Mouse (Mus musculus) thymus, postnatal 10 days (tissue): ENCODE data around the gene Acp7.

ENCODE experiments used
- DNase-seq, 2 experiments: peaks; one replicate each; pipeline ENCODE4 v3.0.0; 2021; ENCODE audit warnings: low spot score in 2 of 2

Acp7 gene

DNA sequence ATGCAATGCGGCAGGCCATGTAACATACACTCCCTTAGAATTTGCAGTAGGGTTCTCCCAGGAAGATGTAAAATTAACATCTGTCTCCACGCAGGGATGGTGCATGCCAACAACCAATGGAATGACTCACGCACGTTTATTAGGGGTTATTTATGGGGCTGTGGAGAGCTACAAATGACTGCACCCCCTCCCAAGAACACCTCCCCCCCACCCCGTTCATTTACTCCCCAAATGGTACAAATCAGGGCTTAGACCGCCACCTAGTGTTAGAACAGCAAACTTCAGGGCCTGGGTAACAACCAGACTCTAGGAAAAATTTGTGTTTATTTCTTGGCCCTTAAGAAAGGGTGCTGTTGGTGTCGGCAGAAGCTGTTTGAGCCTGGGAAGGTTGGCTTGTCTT is 29.5 kb downstream of the Acp7 start:
- peak; percentile 40 to 69 for DNase-seq

DNA sequence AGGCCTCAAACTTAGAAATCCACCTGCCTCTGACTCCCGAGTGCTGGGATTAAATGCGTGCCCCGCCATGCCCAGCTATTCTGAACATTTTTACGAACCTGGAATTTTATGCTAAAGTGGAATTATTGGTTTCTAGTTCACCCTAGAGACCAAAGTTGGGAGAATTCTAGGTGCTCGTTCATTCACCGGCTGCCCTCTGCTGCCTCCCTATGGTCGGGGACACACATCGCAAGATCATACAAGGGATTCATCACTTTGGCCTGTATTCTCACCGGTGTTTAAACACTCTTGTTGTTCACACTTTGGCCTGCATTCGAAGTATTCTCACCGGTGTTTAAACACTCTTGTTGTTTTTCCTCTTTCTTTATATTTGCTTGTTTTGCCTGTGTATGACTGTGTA is 30.1 kb downstream of the Acp7 start:
- DNase-seq: peak; percentile 60 to 83

DNA sequence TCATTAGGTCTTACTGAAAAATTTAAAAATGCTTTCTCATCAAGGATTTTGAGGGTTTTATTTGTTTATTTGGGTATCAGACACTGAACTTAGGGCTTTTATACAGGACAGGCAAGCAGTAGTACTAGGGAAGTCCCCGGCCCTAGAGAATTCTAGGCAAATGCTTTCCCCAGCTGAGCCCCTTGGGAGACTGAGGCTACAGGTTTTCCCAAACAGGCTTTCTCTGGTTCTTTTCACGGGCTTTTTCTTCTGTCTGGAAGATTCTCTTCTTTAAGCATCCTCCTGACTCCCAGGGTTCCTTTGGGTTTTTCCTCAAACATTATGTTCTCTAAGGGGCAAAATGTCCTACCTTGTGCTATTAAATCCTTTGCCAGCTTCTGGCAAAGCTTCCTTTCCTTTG is 32.2 kb downstream of the Acp7 start:
- no peak for DNase-seq

DNA sequence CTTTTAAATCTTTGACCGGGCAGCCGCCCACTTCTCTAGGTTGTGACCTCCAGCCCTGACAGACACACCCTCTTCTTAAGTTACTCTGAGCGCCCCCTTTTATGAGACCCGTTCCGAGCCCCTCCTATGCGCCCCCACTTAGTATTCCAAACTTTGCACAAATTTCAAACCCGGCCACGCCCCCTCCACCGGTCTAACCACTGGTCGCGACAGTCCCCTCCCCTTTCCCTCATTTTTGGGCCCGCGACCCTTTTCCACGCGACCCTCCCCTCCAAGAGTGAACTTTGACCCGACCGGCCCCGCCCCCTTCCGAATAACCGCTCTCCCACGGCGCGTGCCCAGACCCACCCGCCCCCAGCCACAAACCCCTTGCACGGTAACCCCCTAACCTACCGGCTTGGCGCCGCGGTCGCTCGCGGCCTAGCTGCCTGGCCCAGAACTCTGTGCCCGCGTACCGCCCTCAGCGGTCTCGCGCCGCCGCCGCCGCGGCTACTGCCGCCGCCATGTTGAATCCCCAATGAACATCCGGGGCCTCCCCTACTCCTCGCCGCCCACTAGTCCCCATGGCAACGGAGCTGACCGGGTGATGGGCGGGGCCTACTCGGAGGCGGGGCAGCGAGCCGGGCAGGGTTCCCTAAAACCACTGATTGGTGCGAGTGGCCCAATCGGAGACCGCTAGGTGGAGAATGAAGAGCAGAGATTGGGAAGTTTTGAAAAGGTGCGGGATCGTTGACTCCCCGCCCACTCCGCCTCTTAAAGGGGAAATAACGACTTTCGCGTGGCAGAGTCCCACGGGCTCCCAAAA is 33.3 kb downstream of the Acp7 start, which contains the start of the genes Samd4b and Pak4:
TSS of gene Samd4b (minus strand) at position 503 of the 805 bp plus-strand sequence.
TSS of gene Pak4 (minus strand) at position 544 of the 805 bp plus-strand sequence.
- peak; percentile 99 to 100 for DNase-seq

DNA sequence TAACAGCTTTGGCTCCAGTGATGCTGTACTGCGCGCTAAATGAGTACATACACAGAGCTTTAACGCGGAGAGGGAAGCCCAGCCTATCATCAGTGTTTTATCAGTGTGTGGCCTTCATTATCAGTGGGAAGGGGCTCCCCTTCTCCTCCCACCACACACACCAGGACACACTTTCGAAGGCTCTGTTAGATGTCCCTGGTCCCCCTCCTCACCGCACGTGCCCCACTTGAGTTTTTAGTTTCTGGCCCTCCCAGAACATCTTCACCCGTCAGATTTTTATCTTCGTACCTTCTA is 33.9 kb downstream of the Acp7 start:
- no peak for DNase-seq

DNA sequence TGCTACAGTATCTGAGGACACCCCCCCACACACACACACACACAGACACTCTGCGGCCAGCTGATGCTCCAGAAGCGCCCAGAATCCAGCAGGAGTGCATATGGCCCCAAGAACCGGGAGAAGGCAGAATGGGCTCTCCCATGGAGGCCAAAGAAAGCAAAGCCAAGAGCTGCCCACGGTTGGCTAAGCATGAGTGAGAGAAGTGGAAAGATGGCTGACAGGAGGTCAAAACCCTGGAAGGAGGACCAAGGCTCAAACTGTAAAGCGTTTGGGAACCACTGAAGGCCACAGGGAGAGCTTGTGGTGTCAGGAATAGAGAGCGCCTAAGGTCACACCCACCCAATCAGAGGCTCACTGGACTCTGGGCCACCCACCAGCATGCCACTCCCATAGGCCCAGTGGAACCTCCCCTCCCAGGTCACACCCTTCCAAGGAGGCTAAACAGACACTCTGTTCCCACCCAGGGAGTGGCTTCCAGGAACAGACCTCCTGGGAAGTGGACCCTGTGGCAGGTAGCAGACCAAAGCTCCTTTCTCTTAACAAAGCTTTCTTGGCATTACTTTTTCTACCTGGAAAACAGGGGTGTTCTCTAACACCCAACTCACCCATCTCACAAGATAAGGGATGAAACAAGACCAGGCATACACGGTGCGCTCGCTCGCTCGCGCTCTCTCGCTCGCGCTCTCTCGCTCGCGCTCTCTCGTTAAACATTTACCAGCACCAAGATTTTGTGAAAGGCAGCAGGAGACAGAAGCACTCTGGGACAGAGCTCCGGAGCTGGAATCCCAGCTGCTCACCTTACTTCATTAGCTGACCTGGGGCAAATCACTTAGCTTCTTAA is 34.5 kb downstream of the Acp7 start:
- no peak for DNase-seq

DNA sequence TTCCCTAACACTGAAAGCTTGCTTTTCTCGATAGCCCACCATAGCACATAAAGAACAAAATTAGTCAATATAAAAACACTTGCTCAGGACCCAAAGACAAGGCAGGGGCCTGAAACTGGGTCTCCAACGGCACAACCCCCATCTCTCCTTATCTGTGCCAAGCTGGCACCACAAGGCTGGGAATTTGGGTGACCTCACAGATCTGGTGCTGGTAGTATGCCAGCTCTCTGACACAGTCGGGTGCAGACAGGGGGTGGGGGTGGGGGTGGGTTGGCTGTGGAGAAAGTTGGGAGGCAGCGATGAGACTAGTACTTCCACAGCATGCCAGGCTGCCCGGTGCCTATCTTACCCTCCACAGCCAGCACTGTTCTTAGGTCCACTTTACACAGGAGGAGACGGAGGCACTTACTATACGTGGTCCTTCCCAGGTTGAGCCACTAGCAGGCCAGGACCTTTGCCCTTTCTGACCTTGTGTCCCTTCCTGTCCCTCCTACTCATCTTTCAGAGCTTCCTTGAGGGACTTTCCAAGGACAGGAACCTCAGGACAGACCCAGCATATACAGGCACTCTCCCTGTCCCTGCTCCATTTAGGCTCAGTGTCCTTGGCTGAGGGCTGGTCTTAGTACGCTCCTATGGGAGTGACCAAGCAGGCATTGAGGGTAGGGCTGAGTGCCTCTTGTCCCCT is 35.2 kb downstream of the Acp7 start:
- no peak for DNase-seq

DNA sequence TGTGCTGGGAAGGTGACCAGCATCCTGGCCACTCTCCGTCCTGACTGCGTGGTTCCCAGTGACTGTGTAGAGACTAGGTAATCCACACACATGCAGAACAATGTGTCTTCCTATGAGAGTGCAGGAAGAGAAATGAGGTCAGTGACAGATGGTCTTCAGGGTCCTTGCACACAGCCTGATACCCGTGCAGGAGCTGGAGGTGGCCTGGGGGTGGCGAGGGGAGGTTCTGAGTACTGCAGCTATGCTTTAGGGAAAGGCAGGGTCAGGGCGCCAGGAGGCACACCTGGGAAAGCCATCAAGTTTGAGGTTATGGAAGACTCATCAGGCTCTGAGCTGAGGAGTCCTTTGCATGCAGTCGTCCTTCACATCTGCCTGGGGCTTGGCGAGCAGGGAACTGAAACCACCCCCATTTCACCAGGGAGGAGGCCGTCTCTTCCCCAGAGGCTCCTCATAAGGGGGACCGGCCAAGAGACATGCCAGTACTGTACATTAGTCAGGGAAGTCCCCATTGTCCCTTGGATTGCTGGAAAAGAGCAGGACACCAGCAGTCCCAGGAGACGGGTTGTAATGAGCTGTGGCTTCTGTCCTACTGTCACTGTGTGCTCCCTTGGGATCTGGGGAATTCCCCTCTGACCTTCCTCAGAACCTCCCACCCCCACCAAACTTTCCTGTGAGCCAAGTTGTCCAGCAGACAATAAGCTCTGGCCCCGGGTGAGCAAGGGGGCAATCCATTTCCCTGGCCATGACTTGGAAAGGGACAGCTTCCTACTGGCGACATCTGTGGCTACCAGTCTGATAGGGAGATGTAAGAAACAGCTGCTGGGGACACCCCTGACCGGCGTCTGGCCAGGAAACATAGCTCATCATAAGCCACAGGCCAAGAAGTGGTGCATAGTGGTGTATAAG is 37.7 kb downstream of the Acp7 start:
- no peak for DNase-seq

DNA sequence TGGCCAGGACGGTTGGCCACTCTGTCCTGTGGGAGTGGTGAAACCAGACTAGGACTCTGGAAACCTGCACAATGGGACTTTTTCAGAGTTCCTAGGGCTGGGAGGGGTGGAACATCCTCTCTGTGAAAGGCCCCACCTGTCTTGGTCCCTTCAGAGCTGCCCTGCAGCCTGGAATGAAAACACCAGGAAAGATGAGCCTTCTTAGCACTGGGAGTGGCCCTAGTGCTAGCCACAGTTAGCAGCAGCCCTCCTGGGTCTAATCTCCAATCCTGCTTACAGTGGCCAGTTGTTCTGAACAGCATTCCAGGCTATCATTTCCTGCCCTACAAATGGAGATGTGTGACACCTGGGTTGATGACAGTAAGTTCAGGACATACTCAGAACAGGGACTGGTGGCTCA is 39.3 kb downstream of the Acp7 start:
- no peak for DNase-seq

DNA sequence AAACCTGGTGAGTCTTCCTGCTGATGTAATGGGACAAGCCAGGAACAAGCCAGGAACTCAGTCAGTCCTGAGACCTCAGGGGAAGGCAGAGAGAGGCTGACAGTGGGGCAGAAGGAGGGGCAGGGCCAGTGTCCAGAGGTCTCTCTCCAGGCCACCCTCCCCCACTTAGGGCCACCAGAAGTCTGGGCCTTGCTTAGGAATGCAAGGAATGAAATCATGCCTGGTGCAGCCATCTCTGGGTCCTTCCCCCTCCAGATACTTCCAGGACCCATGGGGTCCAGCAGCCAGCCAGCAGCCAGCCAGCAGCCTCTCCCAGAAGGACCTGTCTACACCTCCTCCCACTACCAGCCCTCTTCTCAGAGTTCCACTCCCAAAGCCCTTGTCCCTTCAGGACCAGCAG is 43.5 kb downstream of the Acp7 start:
- no peak for DNase-seq

DNA sequence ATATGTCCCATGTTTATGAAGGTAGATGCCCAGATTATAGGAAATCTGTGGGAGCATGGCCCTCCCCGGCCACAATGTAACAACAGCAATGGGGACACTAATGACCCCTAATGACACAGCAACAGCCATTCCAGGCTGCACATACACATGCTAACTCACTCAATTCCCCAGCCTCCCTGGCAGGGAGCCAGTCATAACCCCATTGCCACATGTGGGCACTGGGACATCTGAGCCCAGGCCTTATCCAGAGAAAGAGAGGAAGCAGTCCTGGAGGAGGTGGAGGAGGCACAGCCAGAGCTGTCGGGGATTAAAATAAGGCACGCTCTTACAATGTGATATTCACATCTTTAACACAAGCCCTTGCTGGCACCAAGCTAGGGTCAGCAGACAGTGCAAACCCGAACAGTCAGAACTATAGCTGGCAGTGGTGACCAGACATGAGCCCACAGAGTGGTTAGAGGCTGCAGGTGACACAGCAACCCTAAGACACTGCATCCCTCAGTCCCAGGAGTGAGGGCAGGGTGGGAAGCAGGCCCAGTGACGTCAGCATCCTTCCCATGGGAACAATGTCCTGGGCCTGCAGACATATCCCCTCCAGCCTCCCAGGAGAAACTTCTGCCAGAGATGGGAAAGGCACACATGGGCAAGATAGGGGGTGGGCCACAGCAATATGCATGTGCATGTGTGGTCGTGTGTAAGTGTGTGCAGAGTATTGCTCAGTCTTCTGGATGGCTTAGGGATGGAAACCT is 44.3 kb downstream of the Acp7 start:
- no peak for DNase-seq

DNA sequence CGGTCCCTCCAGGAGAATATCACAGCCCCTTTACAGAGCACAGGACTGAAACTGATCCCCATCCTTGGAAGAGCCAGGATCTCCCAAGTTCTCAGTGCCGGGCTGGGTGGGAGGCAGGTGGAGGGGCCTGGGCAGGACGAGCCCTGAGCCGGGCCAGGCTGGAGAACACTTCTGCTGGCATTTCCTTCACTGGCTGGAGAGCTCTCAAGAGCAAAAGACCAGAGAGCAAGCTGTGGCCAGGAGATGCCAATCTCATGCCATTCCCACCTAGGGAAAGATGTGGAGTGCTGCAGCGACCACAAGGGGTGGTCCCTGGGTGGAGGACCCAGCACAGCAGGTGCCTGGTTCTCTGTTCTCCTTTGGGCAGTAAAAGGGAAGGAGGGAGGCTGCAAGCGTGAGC is 46.1 kb downstream of the Acp7 start:
- DNase-seq: no peak

DNA sequence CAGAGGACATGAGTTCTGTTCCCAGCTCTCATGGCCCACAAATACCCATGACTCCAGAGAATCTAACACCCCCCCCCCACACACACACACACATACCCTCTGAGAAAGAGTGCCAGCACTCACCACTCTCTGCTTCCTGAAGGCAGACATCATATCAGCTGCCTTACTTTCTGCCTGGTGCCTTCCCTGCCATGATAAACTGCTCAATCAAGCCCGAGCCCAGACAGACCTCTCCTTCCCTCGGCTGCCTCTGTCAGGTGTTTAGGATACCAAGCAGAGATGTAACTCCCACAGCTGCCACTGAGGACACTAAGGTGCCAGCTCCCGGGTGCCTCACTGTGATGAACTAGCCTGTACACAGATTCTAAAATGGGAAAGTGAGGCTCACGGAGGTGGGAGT is 46.7 kb downstream of the Acp7 start:
- no peak for DNase-seq

DNA sequence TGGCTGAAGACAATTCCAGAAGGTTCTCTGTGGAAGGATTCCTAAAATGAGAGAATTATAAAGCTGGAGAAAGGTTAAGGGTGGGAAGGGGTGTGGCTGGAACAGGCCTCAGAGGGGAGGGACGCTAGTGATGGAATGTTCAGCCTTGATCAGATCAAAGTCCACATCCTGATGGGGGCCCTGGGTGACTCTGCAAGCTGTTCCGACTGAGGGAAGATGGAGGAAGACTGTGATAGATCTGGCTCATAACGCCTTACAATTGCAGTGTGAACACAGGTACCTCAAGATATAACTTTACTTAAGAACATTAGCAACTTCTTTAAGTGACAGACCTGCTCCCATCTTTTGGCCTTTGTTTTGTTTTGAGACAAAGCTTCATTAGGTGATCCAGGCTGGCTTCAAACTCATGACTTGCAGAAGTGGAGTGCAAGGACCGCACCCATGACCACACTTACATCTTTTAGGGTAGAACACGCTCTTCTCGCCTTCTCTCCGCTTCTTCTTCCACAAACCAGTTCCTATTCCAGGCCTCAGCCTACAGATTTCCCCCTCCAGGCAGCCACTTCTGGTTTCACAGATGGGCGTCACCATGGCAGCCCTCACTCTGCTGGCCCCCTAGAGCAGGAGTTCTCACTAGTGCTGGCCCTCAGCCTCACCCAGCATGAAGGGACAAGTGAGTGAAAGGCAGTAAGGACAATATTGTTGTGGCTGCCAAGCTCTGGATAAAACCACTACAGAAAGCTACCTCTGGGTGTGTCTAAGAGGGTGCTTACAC is 47.4 kb downstream of the Acp7 start:
- no peak for DNase-seq

DNA sequence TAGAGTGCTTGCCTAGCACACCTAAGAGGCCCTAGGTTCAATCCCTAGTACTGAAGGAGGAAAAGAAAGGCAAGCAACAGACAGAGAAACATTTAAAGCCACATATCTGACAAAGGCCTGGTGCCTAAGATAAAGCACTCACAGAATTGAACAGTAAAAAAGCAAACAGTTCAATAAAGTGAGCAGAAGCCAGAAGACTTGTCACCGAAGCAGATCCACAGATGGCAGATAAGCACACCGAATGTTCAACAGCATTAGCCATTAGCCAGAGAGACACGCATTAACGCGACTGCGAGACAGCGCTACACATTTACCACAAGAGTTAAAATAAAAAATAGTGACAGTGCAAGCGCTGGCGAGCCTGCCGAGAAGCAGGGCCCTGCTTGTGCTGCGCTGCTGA is 48.3 kb downstream of the Acp7 start:
- no peak for DNase-seq

DNA sequence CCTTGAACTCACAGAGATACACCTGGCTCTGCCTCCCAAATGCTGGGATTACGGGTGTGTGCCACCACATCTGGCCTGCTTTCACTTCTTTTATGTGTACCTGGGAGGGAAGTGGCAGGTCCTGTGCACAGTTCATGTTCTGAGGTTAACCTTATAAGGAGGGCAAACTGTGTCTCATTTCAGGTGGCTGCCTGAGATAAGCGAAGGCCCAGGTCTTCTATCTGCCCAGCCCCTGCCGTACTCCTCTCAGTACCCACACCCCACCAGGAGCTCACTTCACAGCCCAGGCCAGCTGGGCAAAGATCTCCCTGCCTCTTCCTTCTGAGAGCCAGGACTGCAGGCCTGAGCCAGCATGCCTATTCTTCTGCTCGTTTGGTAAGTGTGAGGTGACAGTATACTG is 49.4 kb downstream of the Acp7 start:
- DNase-seq: no peak

DNA sequence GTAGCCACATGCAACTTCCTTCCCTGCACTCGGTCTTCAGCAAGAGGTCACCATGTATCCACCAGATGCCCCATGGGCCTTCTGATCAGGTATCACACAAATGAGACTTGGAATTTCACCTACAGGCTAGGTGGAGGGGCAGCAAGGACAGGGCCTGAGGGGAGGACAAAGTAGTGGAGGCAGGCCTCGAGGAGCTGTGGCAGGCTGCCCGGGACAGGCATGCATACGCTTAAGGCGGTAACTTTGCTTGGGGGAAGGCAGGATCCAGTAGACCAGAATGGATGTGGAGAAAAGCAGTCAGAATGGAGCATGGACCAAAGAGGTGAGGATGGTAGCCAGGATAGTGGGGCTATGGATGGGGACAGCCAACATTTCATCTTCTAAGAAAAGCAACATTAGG is 51.3 kb downstream of the Acp7 start:
- DNase-seq: no peak

DNA sequence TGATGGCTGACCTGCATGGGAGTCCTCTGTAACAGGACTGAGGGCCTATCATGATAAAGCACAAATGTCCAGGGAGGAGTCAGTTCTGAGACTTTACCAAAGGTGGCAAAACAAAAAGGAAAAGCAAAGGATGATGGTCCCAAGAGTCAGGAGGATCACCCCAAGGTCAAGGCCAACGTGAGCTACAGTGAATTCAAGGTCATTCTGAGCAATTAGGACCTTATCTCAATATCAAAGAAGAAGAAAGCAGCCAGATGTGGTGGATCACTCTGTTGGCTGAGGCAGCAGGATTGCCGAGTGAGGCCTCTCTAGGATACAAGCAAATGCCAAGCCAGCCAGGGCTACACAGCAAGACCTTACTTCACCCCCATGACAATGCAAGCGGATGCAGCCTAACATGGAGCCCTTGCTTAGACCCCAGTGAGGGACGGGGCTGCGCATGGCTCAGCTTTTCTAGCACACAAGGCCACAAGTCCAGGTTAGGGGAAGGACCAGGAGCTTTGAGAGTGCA is 52.5 kb downstream of the Acp7 start:
- no peak for DNase-seq

DNA sequence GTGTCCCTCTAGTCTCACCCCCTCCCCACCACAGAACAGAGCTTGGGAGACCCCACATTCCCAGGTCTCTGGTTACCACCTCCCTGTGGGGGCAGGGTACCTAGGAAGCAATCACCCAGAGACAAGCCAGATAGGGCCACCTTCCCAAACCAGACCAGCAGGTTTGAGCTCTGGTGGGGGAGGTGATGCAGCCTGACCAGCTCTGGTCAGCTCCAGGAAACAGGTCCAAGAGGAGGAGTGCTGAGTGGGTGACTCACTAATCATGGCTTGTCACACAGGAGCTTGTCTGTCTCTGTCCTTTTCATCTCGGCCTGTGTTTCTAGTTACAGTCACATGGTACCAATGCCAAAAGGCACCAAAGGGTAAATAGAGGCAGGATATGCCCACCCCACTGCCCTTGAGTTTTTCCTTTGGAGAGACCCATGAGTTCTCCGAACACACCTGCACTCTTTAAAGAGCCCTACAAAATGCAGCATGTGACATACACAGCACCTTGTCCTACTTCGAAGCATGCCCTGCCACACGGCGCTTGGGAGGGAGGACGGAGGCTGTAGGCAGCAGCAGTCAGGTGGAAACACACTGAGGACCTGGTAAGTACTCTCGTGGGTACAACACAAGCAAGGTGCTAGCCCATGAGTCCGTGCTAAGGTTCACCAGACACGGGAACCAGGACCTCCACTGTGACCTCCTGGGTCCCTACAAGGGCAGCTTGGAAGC is 53.1 kb downstream of the Acp7 start:
- no peak for DNase-seq
